Mouse (Mus musculus) heart, adult 2 months (tissue): ENCODE measurements at regions not wholly inside any gene's neighbourhood (a gene's known extent, or its start where the extent isn't known, plus 50 kb on each side); places are given as distances from the start of the nearest gene placed in this dataset.

Experiments used
- DNase-seq, 2 experiments: peaks; one replicate each; pipeline ENCODE4 v3.0.0; 2021
- H3K27ac ChIP-seq: fragments of 200-600 bp; 2 replicates; pipeline ENCODE4 v1.8.1; 2022
- H3K27me3 ChIP-seq: fragments of 200-500 bp; 2 replicates; pipeline ENCODE4 v1.6.1; 2012; ENCODE audit warnings: mild to moderate bottlenecking, low read length, inconsistent platforms, mixed read lengths; ENCODE audit not compliant: control insufficient read depth, insufficient read depth
- H3K36me3 ChIP-seq: fragments of 200-500 bp; 2 replicates; pipeline ENCODE4 v1.6.1; 2012; ENCODE audit warnings: low read length, inconsistent platforms; ENCODE audit not compliant: control insufficient read depth, insufficient read depth
- H3K4me1 ChIP-seq: fragments of 200-500 bp; 2 replicates; pipeline ENCODE4 v1.6.1; 2011; ENCODE audit warnings: low read length; ENCODE audit not compliant: control insufficient read depth, insufficient read depth
- H3K4me3 ChIP-seq: fragments of 200-600 bp; 2 replicates; pipeline ENCODE4 v1.8.1; 2022
- H3K79me2 ChIP-seq: fragments of 200-500 bp; replicated peaks from 2 replicates; pipeline ENCODE4 v1.6.1; 2012; ENCODE audit warnings: mild to moderate bottlenecking, inconsistent platforms, low read length, moderate library complexity, mixed read lengths; ENCODE audit not compliant: control insufficient read depth, insufficient read depth
- H3K9ac ChIP-seq: fragments of 200-500 bp; 2 replicates; pipeline ENCODE4 v1.6.1; 2012; ENCODE audit warnings: low read depth, mild to moderate bottlenecking, control low read depth, inconsistent platforms, low read length, mixed read lengths
- CTCF ChIP-seq: fragments of 200-600 bp; IDR thresholded peaks from 2 replicates; pipeline ENCODE4 v1.8.1; 2022; ENCODE audit warnings: antibody characterized with exemption, mild to moderate bottlenecking, moderate library complexity
- EP300 ChIP-seq: fragments of 200-500 bp; IDR thresholded peaks from 2 replicates; pipeline ENCODE4 v1.6.1; 2011; ENCODE audit warnings: low read depth, low read length, control low read depth; ENCODE audit not compliant: insufficient read depth
- POLR2A ChIP-seq: fragments of 200-500 bp; IDR thresholded peaks from 2 replicates; pipeline ENCODE4 v1.6.1; 2011; ENCODE audit warnings: mild to moderate bottlenecking, low read depth, low read length, control low read depth; ENCODE audit not compliant: insufficient read depth
- WGBS: fragments of 180-500 bp; shearing (Covaris S2); methylation state at CpG from one replicate; pipeline ENCODE4 v1.1.7; 2018; 5-methylcytosine and 5-hydroxymethylcytosine counted together
- intact Hi-C: fragments of 180-260 bp; cut with DNase I; formaldehyde crosslinking; loops from one replicate; pipeline ENCODE4 v1.15.1; 2025

- no peaks in the 10 kb centered on the region for H3K36me3 ChIP-seq
- no peak overlapping the region; the same call in 1 of the 2 replicates for H3K27ac ChIP-seq
- no peak overlapping the region for H3K4me3 ChIP-seq
- H3K4me1 ChIP-seq, result peaks cover 6% of the 10 kb centered on the region
- WGBS, result 16% methylated on average over 5 of the region's 5 CpGs
- peak; percentile 61 to 75 for DNase-seq
- intact Hi-C loops, result no loop called here
- TF ChIP-seq CTCF (no peak), POLR2A (no peak), EP300 (no peak)
- H3K9ac ChIP-seq, result no peak overlapping the region
- no peaks in the 10 kb centered on the region for H3K27me3 ChIP-seq
- H3K79me2 ChIP-seq, result no peaks in the 10 kb centered on the region
Measured at GRCm38 (mm10) chr11:48605223-48605824, 194.8 kb upstream of the Rack1 start.

GRCm38 (mm10) chr11:48601096-48601495, 199.0 kb upstream of the Rack1 start:
- TF ChIP-seq POLR2A (no peak), EP300 (no peak), CTCF (no peak)
- 61% methylated on average over 1 of the region's 1 CpGs for WGBS
- no peak overlapping the region for H3K4me3 ChIP-seq

GRCm38 (mm10) chr11:48599573-48600127, 200.5 kb upstream of the Rack1 start:
- no peaks in the 10 kb centered on the region for H3K27me3 ChIP-seq
- peak overlapping the region; percentile 20; the same call in 1 of the 2 replicates for H3K27ac ChIP-seq
- peaks cover 5% of the 10 kb centered on the region; the same call in 1 of the 2 replicates for H3K4me1 ChIP-seq
- no peaks in the 10 kb centered on the region for H3K79me2 ChIP-seq
- TF ChIP-seq POLR2A (no peak), EP300 (no peak), CTCF (no peak)
- intact Hi-C loops, result no loop called here
- no peak overlapping the region for H3K4me3 ChIP-seq
- H3K9ac ChIP-seq, result no peak overlapping the region
- WGBS, result 50% methylated on average over 5 of the region's 5 CpGs
- DNase-seq, result peak in 1 of 2 experiments; percentile 8
- no peaks in the 10 kb centered on the region for H3K36me3 ChIP-seq

More at GRCm38 (mm10) chr11:48601096-48601495, 199.0 kb upstream of the Rack1 start:
- intact Hi-C loops, result no loop called here
- peaks cover 6% of the 10 kb centered on the region for H3K4me1 ChIP-seq
- no peaks in the 10 kb centered on the region for H3K27me3 ChIP-seq
- DNase-seq, result peak in 1 of 2 experiments; percentile 24
- H3K27ac ChIP-seq, result no peak overlapping the region
- H3K36me3 ChIP-seq, result no peaks in the 10 kb centered on the region
- H3K79me2 ChIP-seq, result no peaks in the 10 kb centered on the region
- H3K9ac ChIP-seq, result no peak overlapping the region

GRCm38 (mm10) chr11:48599033-48599432, 201.1 kb upstream of the Rack1 start:
- TF ChIP-seq CTCF (no peak), EP300 (no peak)
- H3K79me2 ChIP-seq, result no peaks in the 10 kb centered on the region
- H3K27ac ChIP-seq, result no peak overlapping the region
- intact Hi-C loops, result no loop called here
- no peaks in the 10 kb centered on the region for H3K27me3 ChIP-seq
- peaks cover 4% of the 10 kb centered on the region; the same call in 1 of the 2 replicates for H3K4me1 ChIP-seq
- no peak overlapping the region for H3K4me3 ChIP-seq
- no peak for DNase-seq
- H3K9ac ChIP-seq, result no peak overlapping the region
- H3K36me3 ChIP-seq, result no peaks in the 10 kb centered on the region

GRCm38 (mm10) chr11:48594429-48594828, 205.7 kb upstream of the Rack1 start:
- Histone ChIP-seq H3K36me3 (no peaks in the 10 kb centered on the region), H3K27me3 (no peaks in the 10 kb centered on the region), H3K79me2 (no peaks in the 10 kb centered on the region), H3K27ac (no peak overlapping the region), H3K4me3 (no peak overlapping the region), H3K9ac (no peak overlapping the region), H3K4me1 (no peaks in the 10 kb centered on the region)
- no peak for TF ChIP-seq CTCF
- no peak for TF ChIP-seq EP300
- TF ChIP-seq POLR2A, result no peak
- WGBS, result 28% methylated on average over 5 of the region's 5 CpGs
- intact Hi-C loops, result no loop called here
- DNase-seq, result no peak

- no peaks in the 10 kb centered on the region for H3K79me2 ChIP-seq
- H3K4me1 ChIP-seq, result no peaks in the 10 kb centered on the region; the same call in 1 of the 2 replicates
- peak; percentile 32 to 63 for DNase-seq
- H3K36me3 ChIP-seq, result no peaks in the 10 kb centered on the region
- no peak overlapping the region for H3K27ac ChIP-seq
- H3K4me3 ChIP-seq, result no peak overlapping the region
- intact Hi-C loops, result loop anchor here (10.0 kb wide), 1 partner anchor 414 kb away; no protein-coding TSS in a partner anchor
- TF ChIP-seq CTCF (peak; percentile 85), POLR2A (no peak), EP300 (0 out of 2 replicates have a peak, but pooled peaks have one; percentile 63)
- H3K9ac ChIP-seq, result no peak overlapping the region
- WGBS, result 19% methylated on average over 9 of the region's 9 CpGs
- H3K27me3 ChIP-seq, result no peaks in the 10 kb centered on the region
Measured at GRCm38 (mm10) chr11:48588833-48589649, 211.1 kb upstream of the Rack1 start.
